Mouse (Mus musculus): ENCODE measurements around the gene Chit1.

Gene Chit1

DNA sequence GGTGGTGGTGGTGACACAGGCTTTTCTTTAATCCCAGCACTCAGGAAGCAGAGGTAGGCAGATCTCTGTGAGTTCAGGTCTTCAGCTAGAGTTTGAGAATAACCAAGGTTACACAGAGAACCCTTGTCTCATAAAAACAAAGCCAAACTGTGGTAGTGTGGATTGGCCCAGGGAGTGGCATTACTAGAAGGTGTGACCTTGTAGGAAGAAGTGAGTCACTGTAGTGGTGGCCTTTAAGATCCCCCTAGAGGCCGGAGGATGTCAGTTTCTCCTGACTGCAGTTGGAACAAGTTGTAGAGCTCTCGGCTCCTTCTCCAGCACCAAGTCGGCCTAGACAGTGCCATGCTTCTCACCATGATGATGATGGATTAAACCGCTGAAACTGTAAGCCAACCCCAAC, at the start of gene Chit1:
Chit1 (plus strand) TSS at position 264 of the 400 bp plus-strand sequence.
- no peak for DNase-seq (ENCODE audit: extremely low read depth, low read depth, low spot score)

DNA sequence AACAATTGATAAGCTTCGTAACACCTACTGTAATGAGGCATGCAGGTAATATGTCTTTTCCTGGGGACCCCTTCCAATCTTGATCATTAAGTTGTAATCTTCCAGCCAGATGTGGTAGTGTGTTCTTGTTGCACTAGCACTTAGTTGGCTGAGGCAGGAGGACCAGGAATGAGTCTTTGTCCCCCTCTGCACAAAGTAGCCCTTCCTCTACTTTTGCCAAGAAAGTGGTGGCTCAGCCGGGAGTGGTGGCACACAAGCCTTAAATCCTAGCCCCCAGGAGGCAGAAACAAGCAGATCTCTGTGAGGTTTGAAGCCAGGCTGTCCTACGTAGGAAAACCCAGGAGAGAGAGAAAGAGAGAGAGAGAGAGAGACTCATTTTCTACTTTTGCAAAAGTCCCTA, 49.1 kb upstream of the Chit1 start:
- no peak for DNase-seq (ENCODE audit: extremely low read depth, low read depth, low spot score)

GRCm38 (mm10) chr1:134062411-134063085, 48.5 kb upstream of the Chit1 start:
- DNase-seq (ENCODE audit: extremely low read depth, low read depth, low spot score): no peak

- no peak for DNase-seq (ENCODE audit: extremely low read depth, low read depth, low spot score)
Observed at GRCm38 (mm10) chr1:134063086-134063772, 47.8 kb upstream of the Chit1 start.

- no peak for DNase-seq (ENCODE audit: extremely low read depth, low read depth, low spot score)
Observed at GRCm38 (mm10) chr1:134063773-134064125, 47.3 kb upstream of the Chit1 start.

DNA sequence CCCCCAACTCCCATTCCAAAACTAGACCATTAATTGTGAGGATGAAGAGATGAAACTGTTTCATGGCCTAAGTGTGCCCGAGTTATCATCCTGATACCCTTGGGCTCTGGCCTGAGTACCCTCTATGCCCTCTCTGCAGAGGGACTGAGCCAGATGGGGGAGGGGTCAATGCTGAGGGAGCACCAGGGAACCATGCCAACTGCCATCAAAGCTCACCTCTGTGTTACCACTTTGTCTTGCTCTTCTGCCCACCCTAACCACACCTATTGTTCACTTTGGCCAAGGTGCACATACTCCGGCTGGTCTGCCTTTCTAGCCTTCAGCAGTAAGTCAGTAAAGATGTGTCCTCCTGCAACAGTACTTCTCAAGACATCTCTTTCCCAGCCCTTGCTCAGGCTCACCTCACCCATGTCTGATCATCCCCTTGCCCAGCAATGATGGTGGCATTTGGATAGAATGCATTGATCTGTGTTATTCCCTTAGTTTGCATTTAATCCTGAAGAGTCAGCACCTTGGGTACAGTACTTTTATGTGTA, 46.7 kb upstream of the Chit1 start:
- DNase-seq (ENCODE audit: extremely low read depth, low read depth, low spot score): no peak

- DNase-seq (ENCODE audit: extremely low read depth, low read depth, low spot score): no peak
Observed at GRCm38 (mm10) chr1:134065241-134065809, 45.7 kb upstream of the Chit1 start.

GRCm38 (mm10) chr1:134066554-134066953, 44.5 kb upstream of the Chit1 start:
- no peak for DNase-seq (ENCODE audit: extremely low read depth, low read depth, low spot score)

DNA sequence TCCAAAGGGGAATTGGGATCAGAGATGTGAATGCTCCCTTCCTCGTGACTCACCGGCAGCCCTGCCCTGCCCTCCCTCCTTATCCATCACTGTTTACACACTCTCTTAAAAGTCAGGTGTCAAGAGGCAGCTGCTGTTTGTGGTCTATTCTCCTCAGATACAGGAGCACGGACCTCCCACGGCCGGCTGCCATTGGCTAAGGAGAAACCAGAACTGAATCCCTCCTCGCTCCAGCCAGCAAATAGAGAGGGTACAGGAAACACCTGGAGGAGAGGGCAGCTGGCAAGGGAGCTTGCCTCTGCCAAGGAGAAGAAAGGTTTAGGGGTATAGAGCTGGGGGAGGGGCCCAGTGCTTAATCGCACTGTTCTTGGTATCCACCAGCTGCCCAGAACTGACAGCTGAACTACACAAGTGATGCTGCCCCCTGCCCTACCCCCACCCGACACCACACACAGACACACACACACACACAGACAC, 43.9 kb upstream of the Chit1 start:
- DNase-seq (ENCODE audit: extremely low read depth, low read depth, low spot score): no peak

DNA sequence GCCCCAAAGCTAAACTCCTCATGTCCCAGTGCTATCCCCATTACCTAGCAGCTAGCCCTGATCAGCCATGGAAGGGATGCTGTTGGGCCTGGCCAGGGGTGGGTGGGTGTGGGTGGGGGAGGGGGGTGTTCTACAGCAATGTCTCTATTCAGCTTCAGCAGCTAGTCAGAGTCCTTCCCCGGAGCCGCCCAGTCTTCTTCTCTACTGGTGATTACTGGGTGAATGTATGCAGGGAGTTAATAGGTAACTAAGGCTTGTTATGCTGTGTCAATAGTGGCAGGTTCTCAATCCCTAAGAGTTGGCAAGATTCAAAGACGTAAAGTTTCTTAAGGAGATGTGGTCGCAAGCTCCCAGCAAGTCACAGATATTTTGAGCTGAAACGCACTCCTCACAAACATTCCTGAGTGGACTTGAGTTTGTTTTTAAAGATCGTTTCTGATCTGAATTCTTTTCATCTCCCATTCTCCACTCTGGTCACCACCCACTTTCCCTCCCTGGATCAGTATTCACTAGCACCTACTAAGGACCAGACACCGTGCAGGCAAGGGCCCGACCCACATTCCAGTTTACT, 40.9 kb upstream of the Chit1 start:
- DNase-seq (ENCODE audit: extremely low read depth, low read depth, low spot score): no peak

GRCm38 (mm10) chr1:134071411-134072018, 39.5 kb upstream of the Chit1 start:
- no peak for DNase-seq (ENCODE audit: extremely low read depth, low read depth, low spot score)

DNA sequence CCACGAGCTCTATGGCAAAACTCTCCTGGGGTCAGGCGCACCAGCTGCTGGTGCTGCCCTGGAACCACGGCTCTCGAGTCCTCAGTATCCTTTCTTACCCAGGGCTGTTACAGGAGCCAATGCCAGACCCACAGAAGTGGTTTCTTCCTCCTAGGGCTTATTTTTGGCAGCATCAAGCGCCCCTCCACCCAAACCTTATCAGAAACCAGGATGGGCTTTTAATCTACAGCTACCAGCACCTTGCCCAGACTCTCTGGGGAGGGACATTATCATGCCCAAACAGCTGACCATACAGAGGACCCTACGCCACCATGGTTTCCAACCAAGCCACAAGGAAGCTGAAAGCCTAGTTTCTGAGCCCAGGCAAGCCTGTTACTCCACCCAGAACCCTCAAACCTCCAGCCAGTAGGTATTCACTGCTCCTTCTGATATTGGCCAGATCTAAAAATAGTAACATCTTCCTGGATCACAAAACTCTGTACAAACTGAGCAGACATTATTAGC, 37.9 kb upstream of the Chit1 start:
- no peak for DNase-seq (ENCODE audit: extremely low read depth, low read depth, low spot score)

GRCm38 (mm10) chr1:134073658-134074057, 37.4 kb upstream of the Chit1 start:
- DNase-seq (ENCODE audit: extremely low read depth, low read depth, low spot score): no peak

DNA sequence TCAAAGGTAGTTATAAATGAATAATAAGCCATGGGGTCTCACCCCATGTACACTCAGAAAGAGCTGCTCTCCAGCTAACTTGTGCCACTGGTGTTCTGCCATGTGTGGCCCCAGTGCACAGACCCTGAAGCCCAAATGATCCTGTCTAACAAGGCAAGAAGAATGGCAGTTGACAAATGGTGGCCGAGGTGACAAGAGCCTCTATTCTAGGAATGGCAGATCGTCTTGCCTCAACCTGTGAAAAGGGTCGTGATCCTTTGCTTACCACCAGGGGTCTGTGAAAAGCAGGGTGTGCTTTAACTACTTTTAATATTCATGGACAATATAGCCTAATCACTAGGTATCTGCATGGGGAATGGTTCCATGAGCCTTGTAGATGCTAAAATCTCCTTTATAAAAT, 36.9 kb upstream of the Chit1 start:
- no peak for DNase-seq (ENCODE audit: extremely low read depth, low read depth, low spot score)

- DNase-seq (ENCODE audit: extremely low read depth, low read depth, low spot score): no peak
Observed at GRCm38 (mm10) chr1:134074606-134075005, 36.4 kb upstream of the Chit1 start.

- DNase-seq (ENCODE audit: extremely low read depth, low read depth, low spot score): no peak
Observed at GRCm38 (mm10) chr1:134075532-134075931, 35.5 kb upstream of the Chit1 start.

DNA sequence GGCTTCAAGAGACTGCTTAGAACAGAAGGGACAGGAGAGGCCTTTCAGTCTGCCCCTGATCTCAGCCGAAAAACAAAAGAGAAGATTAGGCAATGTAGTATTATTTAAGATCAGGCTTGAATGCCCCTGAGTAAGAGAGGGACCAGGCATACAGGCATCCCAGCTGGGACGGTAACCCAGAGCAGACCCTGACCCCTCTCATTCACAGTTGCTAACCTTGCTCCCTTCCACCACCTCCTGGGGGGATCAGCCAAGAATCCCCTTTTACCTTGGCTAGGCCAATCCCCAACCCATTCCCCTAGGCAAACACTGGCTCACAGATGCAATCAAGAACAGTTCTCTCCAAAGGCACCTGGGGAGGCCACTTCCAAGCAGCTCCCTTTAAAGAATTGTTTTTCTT, 34.3 kb upstream of the Chit1 start:
- no peak for DNase-seq (ENCODE audit: extremely low read depth, low read depth, low spot score)

GRCm38 (mm10) chr1:134077389-134078060, 33.5 kb upstream of the Chit1 start:
- DNase-seq (ENCODE audit: extremely low read depth, low read depth, low spot score): no peak

DNA sequence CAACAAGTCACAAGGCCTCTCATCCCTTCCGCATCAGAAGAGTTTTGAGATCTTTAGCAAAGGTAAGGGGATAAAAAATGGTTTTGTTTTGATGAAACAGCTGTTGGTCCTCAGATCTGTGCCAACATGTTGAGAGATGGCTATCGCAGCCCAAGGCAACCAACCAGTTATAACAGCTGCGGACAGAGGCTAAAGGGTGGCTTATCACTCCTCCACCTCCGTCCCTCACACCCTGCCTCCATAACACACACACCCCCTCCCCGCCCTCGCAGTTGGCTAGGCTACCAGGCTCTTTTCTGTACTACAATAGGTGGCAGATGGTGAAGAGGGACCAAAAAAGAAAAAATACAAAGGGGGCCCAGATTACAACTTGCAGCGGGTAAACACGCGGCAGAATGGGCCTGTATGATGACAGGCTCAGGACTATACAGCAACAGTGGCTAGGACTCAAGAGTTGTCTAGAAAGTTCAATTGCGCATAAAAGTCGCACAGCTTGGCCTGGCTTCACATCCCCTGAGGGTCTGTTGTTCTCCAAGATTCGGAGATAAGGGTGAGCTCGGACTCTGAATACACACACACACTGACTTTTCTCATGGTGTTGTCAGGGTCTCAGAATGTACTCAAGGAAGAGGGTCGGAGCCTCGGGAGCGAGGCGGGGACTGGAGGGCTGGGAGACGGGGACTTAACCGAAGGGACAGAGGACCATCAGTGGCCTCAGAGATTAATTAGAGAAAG, 32.8 kb upstream of the Chit1 start:
- DNase-seq (ENCODE audit: extremely low read depth, low read depth, low spot score): no peak
